Mouse (Mus musculus): ENCODE results near the gene Exoc3l4. TPM values are rescaled to one million over a fixed set of nuclear protein-coding genes. Genes with fewer than 3 reads are reported as not detected.

The Exoc3l4 gene
- polyA plus RNA-seq, 1 experiment from 2014 or later = 7.3 TPM

GRCm38 (mm10) chr12:111466369-111466768 lies 49.6 kb downstream of the Exoc3l4 start:
- no peak for DNase-seq (ENCODE audit: low spot score)
- H3K36me3 ChIP-seq (ENCODE audit: control insufficient read depth, insufficient read depth, low read length) = no peaks in the 10 kb centered on the region
- WGBS = 93% methylated on average over 3 of the region's 3 CpGs

GRCm38 (mm10) chr12:111468206-111468605 lies 51.4 kb downstream of the Exoc3l4 start:
- Histone ChIP-seq H3K36me3 (ENCODE audit: control insufficient read depth, insufficient read depth, low read length) (no peaks in the 10 kb centered on the region), H3K27me3 (ENCODE audit: control insufficient read depth, insufficient read depth, low read length) (no peaks in the 10 kb centered on the region), H3K4me2 (replicated peaks; ENCODE audit: low read depth) (no peak overlapping the region), H3K27ac (replicated peaks) (no peak overlapping the region), H3K4me1 (replicated peaks; ENCODE audit: control insufficient read depth, insufficient read depth) (no peaks in the 10 kb centered on the region), H3K9ac (ENCODE audit: low read length) (no peak overlapping the region), H3K4me3 (ENCODE audit: low read depth, low read length) (no peak overlapping the region), H3K9me3 (ENCODE audit: control insufficient read depth, low read length) (no peaks in the 10 kb centered on the region)
- ATAC-seq (ENCODE audit: low FRiP score, low TSS enrichment) (no peak), DNase-seq (ENCODE audit: low spot score) (no peak)
- WGBS = 75% methylated on average over 7 of the region's 7 CpGs
- TF ChIP-seq CTCF (IDR thresholded peaks at IDR 0.05; ENCODE audit: low read depth) (no peak), EP300 (optimal IDR thresholded peaks at IDR 0.05) (no peak)

More at GRCm38 (mm10) chr12:111466369-111466768, 49.6 kb downstream of the Exoc3l4 start:
- Histone ChIP-seq H3K9me3 (ENCODE audit: control insufficient read depth, low read length) (no peaks in the 10 kb centered on the region), H3K4me3 (ENCODE audit: low read depth, low read length) (no peak overlapping the region), H3K4me1 (replicated peaks; ENCODE audit: control insufficient read depth, insufficient read depth) (no peaks in the 10 kb centered on the region), H3K27me3 (ENCODE audit: control insufficient read depth, insufficient read depth, low read length) (no peaks in the 10 kb centered on the region), H3K27ac (replicated peaks) (no peak overlapping the region), H3K4me2 (replicated peaks; ENCODE audit: low read depth) (no peak overlapping the region), H3K9ac (ENCODE audit: low read length) (no peak overlapping the region)
- no peak for ATAC-seq (ENCODE audit: low FRiP score, low TSS enrichment)
- TF ChIP-seq CTCF (IDR thresholded peaks at IDR 0.05; ENCODE audit: low read depth) (no peak), EP300 (optimal IDR thresholded peaks at IDR 0.05) (no peak)

GRCm38 (mm10) chr12:111469507-111469906 lies 52.7 kb downstream of the Exoc3l4 start:
- DNase-seq (ENCODE audit: low spot score) = peak; percentile 70
- Histone ChIP-seq H3K9ac (ENCODE audit: low read length) (no peak overlapping the region), H3K9me3 (ENCODE audit: control insufficient read depth, low read length) (no peaks in the 10 kb centered on the region), H3K36me3 (ENCODE audit: control insufficient read depth, insufficient read depth, low read length) (no peaks in the 10 kb centered on the region), H3K4me2 (replicated peaks; ENCODE audit: low read depth) (no peak overlapping the region), H3K27ac (replicated peaks) (no peak overlapping the region), H3K27me3 (ENCODE audit: control insufficient read depth, insufficient read depth, low read length) (no peaks in the 10 kb centered on the region), H3K4me1 (replicated peaks; ENCODE audit: control insufficient read depth, insufficient read depth) (no peaks in the 10 kb centered on the region), H3K4me3 (ENCODE audit: low read depth, low read length) (no peak overlapping the region)
- peak; percentile 88 for TF ChIP-seq CTCF (IDR thresholded peaks at IDR 0.05; ENCODE audit: low read depth)
- no peak for TF ChIP-seq EP300 (optimal IDR thresholded peaks at IDR 0.05)
- WGBS = 12% methylated on average over 8 of the region's 8 CpGs
- peak; percentile 65; the same call in 1 of the 2 replicates for ATAC-seq (ENCODE audit: low FRiP score, low TSS enrichment)

- H3K4me1 ChIP-seq (replicated peaks; ENCODE audit: control insufficient read depth, insufficient read depth) = no peaks in the 10 kb centered on the region; the same call in 1 of the 2 replicates
- H3K4me2 ChIP-seq (replicated peaks; ENCODE audit: low read depth) = no peak overlapping the region
- no peak overlapping the region for H3K4me3 ChIP-seq (ENCODE audit: low read depth, low read length)
- DNase-seq (ENCODE audit: low spot score) (no peak), ATAC-seq (ENCODE audit: low FRiP score, low TSS enrichment) (peak; percentile 46)
- TF ChIP-seq EP300 (optimal IDR thresholded peaks at IDR 0.05) = peak; percentile 66
- no peak for TF ChIP-seq CTCF (IDR thresholded peaks at IDR 0.05; ENCODE audit: low read depth)
- 35% methylated on average over 1 of the region's 1 CpGs for WGBS
- no peaks in the 10 kb centered on the region for H3K36me3 ChIP-seq (ENCODE audit: control insufficient read depth, insufficient read depth, low read length)
- no peaks in the 10 kb centered on the region for H3K27me3 ChIP-seq (ENCODE audit: control insufficient read depth, insufficient read depth, low read length)
- H3K9me3 ChIP-seq (ENCODE audit: control insufficient read depth, low read length) = no peaks in the 10 kb centered on the region
- no peak overlapping the region for H3K27ac ChIP-seq (replicated peaks)
- no peak overlapping the region for H3K9ac ChIP-seq (ENCODE audit: low read length)
These were observed 54.3 kb downstream of the Exoc3l4 start for GRCm38 (mm10) chr12:111471119-111471518.

- no peak for DNase-seq (ENCODE audit: low spot score)
- Histone ChIP-seq H3K27me3 (ENCODE audit: control insufficient read depth, insufficient read depth, low read length) (no peaks in the 10 kb centered on the region), H3K9ac (ENCODE audit: low read length) (no peak overlapping the region), H3K36me3 (ENCODE audit: control insufficient read depth, insufficient read depth, low read length) (no peaks in the 10 kb centered on the region), H3K4me3 (ENCODE audit: low read depth, low read length) (no peak overlapping the region), H3K4me2 (replicated peaks; ENCODE audit: low read depth) (no peak overlapping the region), H3K4me1 (replicated peaks; ENCODE audit: control insufficient read depth, insufficient read depth) (no peaks in the 10 kb centered on the region; the same call in 1 of the 2 replicates), H3K9me3 (ENCODE audit: control insufficient read depth, low read length) (no peaks in the 10 kb centered on the region), H3K27ac (replicated peaks) (no peak overlapping the region)
- no peak for TF ChIP-seq CTCF (IDR thresholded peaks at IDR 0.05; ENCODE audit: low read depth)
- no peak for TF ChIP-seq EP300 (optimal IDR thresholded peaks at IDR 0.05)
- 56% methylated on average over 3 of the region's 3 CpGs for WGBS
- ATAC-seq (ENCODE audit: low FRiP score, low TSS enrichment) = no peak
These were observed 54.9 kb downstream of the Exoc3l4 start for GRCm38 (mm10) chr12:111471721-111472120.

- TF ChIP-seq CTCF (IDR thresholded peaks at IDR 0.05; ENCODE audit: low read depth) (no peak), EP300 (optimal IDR thresholded peaks at IDR 0.05) (no peak)
- no peaks in the 10 kb centered on the region for H3K36me3 ChIP-seq (ENCODE audit: control insufficient read depth, insufficient read depth, low read length)
- WGBS = 58% methylated on average over 5 of the region's 5 CpGs
These were observed 56.1 kb downstream of the Exoc3l4 start for GRCm38 (mm10) chr12:111472886-111473285.

More at GRCm38 (mm10) chr12:111472886-111473285, 56.1 kb downstream of the Exoc3l4 start:
- no peaks in the 10 kb centered on the region; the same call in 1 of the 2 replicates for H3K4me1 ChIP-seq (replicated peaks; ENCODE audit: control insufficient read depth, insufficient read depth)
- no peaks in the 10 kb centered on the region for H3K9me3 ChIP-seq (ENCODE audit: control insufficient read depth, low read length)
- no peak overlapping the region for H3K9ac ChIP-seq (ENCODE audit: low read length)
- H3K4me2 ChIP-seq (replicated peaks; ENCODE audit: low read depth) = no peak overlapping the region
- ATAC-seq (ENCODE audit: low FRiP score, low TSS enrichment) = no peak
- H3K4me3 ChIP-seq (ENCODE audit: low read depth, low read length) = no peak overlapping the region
- no peak overlapping the region for H3K27ac ChIP-seq (replicated peaks)
- no peaks in the 10 kb centered on the region for H3K27me3 ChIP-seq (ENCODE audit: control insufficient read depth, insufficient read depth, low read length)
- no peak for DNase-seq (ENCODE audit: low spot score)

Data from stomach, postnatal 0 days (tissue).